Comparison of ENCODE assay signal across 8 mouse cellular contexts in genomic region chr2:29252599-29253204, GRCm38 (mm10). TPM values are rescaled to one million over a fixed set of nuclear protein-coding genes. Genes with fewer than 3 reads are reported as not detected.
A peak's percentile ranks its signal among the peaks of the same experiment; 100 is the strongest.
DNase-seq lines count a peak whose midpoint lies in the region; ATAC-seq and TF ChIP-seq lines count a peak whose summit lies in the region.

Gene Ntng2, minus strand, starts transcription at chr2:29253005.

- TF ChIP-seq CTCF in thymus, adult 2 months (IDR thresholded peaks at IDR 0.05; ENCODE audit: borderline replicate concordance, control insufficient read depth, extremely low read depth, insufficient read depth, low read length, poor library complexity) = no peak

- peaks cover 9% of the 10 kb centered on the region for H3K4me1 ChIP-seq in thymus, adult 2 months (replicated peaks; ENCODE audit: control insufficient read depth, insufficient read depth, low read length)
- peaks cover 76% of the 10 kb centered on the region for H3K4me1 ChIP-seq in embryonic facial prominence, embryonic 10.5 days
- peaks cover 45% of the 10 kb centered on the region for H3K4me1 ChIP-seq in heart, embryonic 10.5 days
- peaks cover 38% of the 10 kb centered on the region for H3K4me1 ChIP-seq in limb, embryonic 15.5 days
- peaks cover 47% of the 10 kb centered on the region for H3K4me1 ChIP-seq in midbrain, embryonic 15.5 days

- DNase-seq in thymus, adult 2 months = peak; percentile 14
- no peak for DNase-seq in thymus, postnatal 10 days (ENCODE audit: low spot score in 2 of 2)
- DNase-seq in embryonic facial prominence, embryonic 10.5 days (ENCODE audit: low spot score) = peak; percentile 77
- DNase-seq in heart, embryonic 10.5 days (ENCODE audit: low spot score) = no peak
- peak; percentile 29 to 33 for DNase-seq in kidney, adult 8-10 months
- peak; percentile 32 for DNase-seq in thymus, postnatal 14 days

- no peak within 1 kb of the TSS for H3K27ac ChIP-seq in thymus, adult 2 months (ENCODE audit: control insufficient read depth, insufficient read depth, low read length)
- H3K27ac ChIP-seq in embryonic facial prominence, embryonic 10.5 days (replicated peaks) = peak within 1 kb of the TSS; percentile 82
- peak within 1 kb of the TSS; percentile 78 for H3K27ac ChIP-seq in heart, embryonic 10.5 days
- H3K27ac ChIP-seq in limb, embryonic 15.5 days = no peak within 1 kb of the TSS; the same call in 1 of the 2 replicates
- peak within 1 kb of the TSS; percentile 83 for H3K27ac ChIP-seq in midbrain, embryonic 15.5 days

- H3K36me3 ChIP-seq in thymus, adult 2 months (ENCODE audit: control insufficient read depth, insufficient read depth, low read length) = no peaks in the 10 kb centered on the region
- H3K36me3 ChIP-seq in embryonic facial prominence, embryonic 10.5 days (replicated peaks) = no peaks in the 10 kb centered on the region
- no peaks in the 10 kb centered on the region for H3K36me3 ChIP-seq in heart, embryonic 10.5 days
- H3K36me3 ChIP-seq in limb, embryonic 15.5 days = no peaks in the 10 kb centered on the region
- H3K36me3 ChIP-seq in midbrain, embryonic 15.5 days (replicated peaks) = no peaks in the 10 kb centered on the region

- no peak for ATAC-seq in limb, embryonic 15.5 days (ENCODE audit: insufficient number of reproducible peaks, low FRiP score, low TSS enrichment, low read depth)
- ATAC-seq in midbrain, embryonic 15.5 days (replicated peaks) = peak; percentile 44

- peaks cover 12% of the 10 kb centered on the region for H3K27me3 ChIP-seq in thymus, adult 2 months (ENCODE audit: control insufficient read depth, insufficient read depth, low read length)
- H3K27me3 ChIP-seq in embryonic facial prominence, embryonic 10.5 days (replicated peaks; ENCODE audit: low read depth, poor library complexity, severe bottlenecking) = peaks cover 100% of the 10 kb centered on the region
- peaks cover 97% of the 10 kb centered on the region for H3K27me3 ChIP-seq in heart, embryonic 10.5 days (ENCODE audit: insufficient read depth, poor library complexity, severe bottlenecking)
- peaks cover 93% of the 10 kb centered on the region for H3K27me3 ChIP-seq in limb, embryonic 15.5 days
- H3K27me3 ChIP-seq in midbrain, embryonic 15.5 days (replicated peaks) = peaks cover 20% of the 10 kb centered on the region

- TF ChIP-seq POLR2A in thymus, adult 2 months (IDR thresholded peaks at IDR 0.05; ENCODE audit: control insufficient read depth, extremely low read depth, insufficient read depth, low read length, poor library complexity) = no peak

- peak within 1 kb of the TSS; percentile 42 for H3K9ac ChIP-seq in limb, embryonic 15.5 days
- H3K9ac ChIP-seq in midbrain, embryonic 15.5 days = peak within 1 kb of the TSS; percentile 60

- H3K4me2 ChIP-seq in limb, embryonic 15.5 days = peak within 1 kb of the TSS; percentile 99
- peak within 1 kb of the TSS; percentile 99 for H3K4me2 ChIP-seq in midbrain, embryonic 15.5 days

- no peaks in the 10 kb centered on the region for H3K9me3 ChIP-seq in embryonic facial prominence, embryonic 10.5 days
- H3K9me3 ChIP-seq in heart, embryonic 10.5 days = no peaks in the 10 kb centered on the region
- no peaks in the 10 kb centered on the region for H3K9me3 ChIP-seq in limb, embryonic 15.5 days
- no peaks in the 10 kb centered on the region for H3K9me3 ChIP-seq in midbrain, embryonic 15.5 days

- under 1% methylated on average over 54 of the region's 54 CpGs for WGBS in thymus, adult 2 months
- WGBS in embryonic facial prominence, embryonic 10.5 days = under 1% methylated on average over 54 of the region's 54 CpGs
- WGBS in heart, embryonic 10.5 days = under 1% methylated on average over 54 of the region's 54 CpGs
- WGBS in limb, embryonic 15.5 days = under 1% methylated on average over 54 of the region's 54 CpGs
- WGBS in midbrain, embryonic 15.5 days = 1% methylated on average over 51 of the region's 54 CpGs

- H3K4me3 ChIP-seq in thymus, adult 2 months (ENCODE audit: control insufficient read depth, insufficient read depth, low read length) = peak within 1 kb of the TSS; percentile 78
- H3K4me3 ChIP-seq in embryonic facial prominence, embryonic 10.5 days = peak within 1 kb of the TSS; percentile 74
- peak within 1 kb of the TSS; percentile 74 for H3K4me3 ChIP-seq in heart, embryonic 10.5 days
- H3K4me3 ChIP-seq in limb, embryonic 15.5 days = peak within 1 kb of the TSS; percentile 60
- peak within 1 kb of the TSS; percentile 59 for H3K4me3 ChIP-seq in midbrain, embryonic 15.5 days

RNA-seq across cellular contexts. Expression of gene Ntng2, which starts in this region (rescaled TPM):
- polyA plus RNA-seq in thymus, adult 2 months (2012; rRNA removed) = 26.0 and 29.7 TPM in 2 replicates
- 0.69 and 1.4 TPM in 2 replicates for polyA plus RNA-seq in embryonic facial prominence, embryonic 10.5 days (2016; fragmentation: Nextera tagmentation; extraction: Ambion mirVana)
- 0.20 and 0.87 TPM in 2 replicates for polyA plus RNA-seq in heart, embryonic 10.5 days (2016; fragmentation: Nextera tagmentation; extraction: Ambion mirVana)
- polyA plus RNA-seq in limb, embryonic 15.5 days (2015; fragmentation: Nextera tagmentation; extraction: Ambion mirVana) = 0.45 and 0.55 TPM in 2 replicates
- polyA plus RNA-seq in midbrain, embryonic 15.5 days (2015; fragmentation: Nextera tagmentation; extraction: Ambion mirVana) = 13.4 and 14.6 TPM in 2 replicates

Comparison
In these comparisons a context has a peak if more than half of its experiments do, and no peak if none do; other contexts are left out.
1. DNase-seq: peak in thymus, adult 2 months (single experiment), embryonic facial prominence, embryonic 10.5 days (single experiment), kidney, adult 8-10 months (2 of 2) and thymus, postnatal 14 days (single experiment); none in thymus, postnatal 10 days (0 of 2) and heart, embryonic 10.5 days (single experiment).
2. H3K27ac ChIP-seq: peak in embryonic facial prominence, embryonic 10.5 days (single experiment), heart, embryonic 10.5 days (single experiment) and midbrain, embryonic 15.5 days (single experiment); none in thymus, adult 2 months (single experiment) and limb, embryonic 15.5 days (single experiment).
3. Peak in every context shown above with its lines, with median percentiles within 50 percentile points of each other: H3K4me3 ChIP-seq.